Mouse (Mus musculus): ENCODE data around the gene Oas1h. TPM values are rescaled to one million over a fixed set of nuclear protein-coding genes. Genes with fewer than 3 reads are reported as not detected.
"Not testable (repeated sequence)": the region's sequence is repeated elsewhere in the genome, so short reads cannot be mapped to it uniquely, and the experiment has no call there.

Oas1h gene
- polyA plus RNA-seq, 1 experiment from 2014 or later, result not detected

DNA sequence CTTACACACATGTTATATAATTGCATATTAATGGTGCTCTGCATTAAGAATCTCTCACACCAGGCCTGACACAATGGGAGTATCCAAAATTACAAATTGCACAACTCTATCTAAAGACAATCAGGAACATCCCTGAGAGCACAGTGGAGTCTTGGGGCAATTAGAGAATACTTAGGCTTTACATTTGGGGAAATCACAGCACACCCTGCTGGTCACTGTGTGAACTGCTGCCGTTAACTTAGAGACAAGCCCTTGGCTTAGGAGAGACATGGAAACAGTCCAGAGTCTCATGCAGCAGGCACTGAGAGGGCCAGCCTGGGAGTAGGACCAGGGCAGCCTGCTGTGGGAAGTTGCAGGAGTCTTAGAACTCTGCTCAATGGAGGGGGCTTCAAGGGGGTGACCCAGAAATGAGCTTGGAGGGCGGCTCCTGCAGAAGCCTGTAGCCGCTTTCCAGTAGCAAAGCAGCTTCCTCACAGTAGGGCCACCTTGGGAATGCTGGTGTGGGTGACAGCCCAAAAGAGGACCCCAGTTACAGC, 11.6 kb upstream of the Oas1h start:
- Histone ChIP-seq H3K4me3 (no peak overlapping the region), H3K36me3 (no peaks in the 10 kb centered on the region), H3K4me1 (no peaks in the 10 kb centered on the region), H3K27ac (no peak overlapping the region), H3K9ac (no peak overlapping the region), H3K9me3 (peaks cover 6% of the 10 kb centered on the region; the same call in 1 of the 2 replicates), H3K4me2 (replicated peaks) (no peak overlapping the region), H3K27me3 (no peaks in the 10 kb centered on the region)
- ATAC-seq (ENCODE audit: insufficient number of reproducible peaks, insufficient read depth, low FRiP score, low TSS enrichment), result no peak
- 62% methylated on average over 3 of the region's 3 CpGs for WGBS

DNA sequence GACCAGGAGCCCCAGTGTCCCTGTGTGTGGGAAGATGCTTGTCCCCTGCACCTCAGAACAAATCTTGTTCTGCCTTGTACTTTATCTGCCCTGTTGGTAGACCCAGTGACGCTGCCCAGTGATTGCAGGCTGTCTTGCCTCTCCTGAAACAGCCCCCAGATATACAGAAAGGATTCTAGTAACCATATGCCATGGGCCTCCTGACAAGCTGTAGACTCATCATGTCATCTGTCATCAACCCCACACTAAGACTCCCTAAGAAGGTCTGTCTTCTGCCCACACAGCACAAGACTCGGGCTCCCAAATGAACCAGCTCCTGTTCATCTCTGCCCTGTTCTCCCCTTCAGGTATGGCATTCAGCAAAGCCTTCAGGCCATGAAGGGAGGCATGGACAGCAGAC, 2.0 kb upstream of the Oas1h start:
- ATAC-seq (ENCODE audit: insufficient number of reproducible peaks, insufficient read depth, low FRiP score, low TSS enrichment), result no peak
- Histone ChIP-seq H3K9me3 (peaks cover 3% of the 10 kb centered on the region; the same call in 1 of the 2 replicates), H3K9ac (no peak overlapping the region), H3K36me3 (no peaks in the 10 kb centered on the region), H3K27ac (no peak overlapping the region), H3K4me1 (no peaks in the 10 kb centered on the region), H3K4me3 (no peak overlapping the region), H3K27me3 (no peaks in the 10 kb centered on the region), H3K4me2 (replicated peaks) (no peak overlapping the region)
- 77% methylated on average over 2 of the region's 2 CpGs for WGBS

DNA sequence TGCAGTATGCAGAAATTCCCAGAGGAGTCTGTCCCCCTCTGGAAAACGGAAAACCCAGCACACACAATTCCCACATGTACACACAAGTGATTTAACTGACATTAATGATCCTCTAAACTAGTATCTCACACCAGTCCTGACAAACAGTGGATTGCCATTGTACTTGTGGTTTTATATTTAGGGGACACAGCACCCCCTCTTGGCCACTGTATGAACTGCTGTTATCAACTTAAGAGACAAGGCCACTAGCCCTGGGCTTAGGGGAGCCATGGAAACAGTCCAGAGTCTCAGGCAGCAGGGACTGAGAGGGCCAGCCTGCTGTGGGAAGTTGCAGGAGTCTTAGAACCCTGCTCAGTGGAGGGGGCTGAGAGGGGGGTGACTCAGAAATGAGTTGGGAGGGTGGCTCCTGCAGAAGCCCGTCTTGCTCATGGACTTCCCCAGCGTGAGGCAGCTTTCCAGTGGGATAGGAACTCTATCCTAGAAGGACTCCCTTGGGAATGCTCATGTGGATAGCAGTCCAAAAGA, 4.2 kb downstream of the Oas1h start:
- H3K27me3 ChIP-seq, result no peaks in the 10 kb centered on the region
- no peak overlapping the region for H3K4me2 ChIP-seq (replicated peaks)
- H3K4me3 ChIP-seq, result no peak overlapping the region
- no peak overlapping the region for H3K9ac ChIP-seq
- no peaks in the 10 kb centered on the region for H3K9me3 ChIP-seq
- ATAC-seq (ENCODE audit: insufficient number of reproducible peaks, insufficient read depth, low FRiP score, low TSS enrichment), result no peak
- no peaks in the 10 kb centered on the region for H3K4me1 ChIP-seq
- H3K36me3 ChIP-seq, result no peaks in the 10 kb centered on the region
- WGBS, result 73% methylated on average over 3 of the region's 3 CpGs
- no peak overlapping the region for H3K27ac ChIP-seq

DNA sequence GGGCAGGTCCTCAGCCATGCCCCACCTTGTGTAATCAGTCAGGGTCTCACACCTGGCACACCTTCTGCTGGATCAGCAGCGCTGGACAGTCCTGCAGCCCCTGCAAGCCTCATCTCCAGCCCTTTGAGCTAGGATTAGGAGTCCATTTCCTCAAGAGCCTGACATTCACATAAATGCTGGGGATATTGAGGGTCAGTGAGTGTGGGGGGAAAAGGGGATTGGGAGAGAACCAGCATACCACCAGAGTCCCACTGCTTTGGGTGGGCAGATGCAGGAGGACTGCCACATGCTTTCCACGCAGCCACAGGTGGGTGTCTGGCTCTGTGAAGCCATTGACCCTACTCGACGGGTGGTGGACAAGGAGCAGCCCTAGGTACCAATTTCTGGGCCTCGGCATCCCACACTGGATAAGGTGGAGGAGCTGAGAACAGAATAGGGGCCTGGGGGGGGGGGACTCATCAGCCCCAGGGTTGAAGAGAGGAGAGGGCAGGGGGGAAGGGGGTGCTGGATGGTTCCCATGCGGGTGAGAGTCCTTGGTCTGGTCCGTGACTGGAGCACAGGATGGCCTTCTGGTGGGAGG, 8.3 kb downstream of the Oas1h start:
- Histone ChIP-seq H3K4me1 (no peaks in the 10 kb centered on the region), H3K9me3 (no peaks in the 10 kb centered on the region), H3K4me2 (replicated peaks) (no peak overlapping the region), H3K9ac (no peak overlapping the region), H3K27ac (no peak overlapping the region), H3K27me3 (no peaks in the 10 kb centered on the region), H3K36me3 (no peaks in the 10 kb centered on the region), H3K4me3 (no peak overlapping the region)
- ATAC-seq (ENCODE audit: insufficient number of reproducible peaks, insufficient read depth, low FRiP score, low TSS enrichment), result no peak
- 86% methylated on average over 7 of the region's 7 CpGs for WGBS

DNA sequence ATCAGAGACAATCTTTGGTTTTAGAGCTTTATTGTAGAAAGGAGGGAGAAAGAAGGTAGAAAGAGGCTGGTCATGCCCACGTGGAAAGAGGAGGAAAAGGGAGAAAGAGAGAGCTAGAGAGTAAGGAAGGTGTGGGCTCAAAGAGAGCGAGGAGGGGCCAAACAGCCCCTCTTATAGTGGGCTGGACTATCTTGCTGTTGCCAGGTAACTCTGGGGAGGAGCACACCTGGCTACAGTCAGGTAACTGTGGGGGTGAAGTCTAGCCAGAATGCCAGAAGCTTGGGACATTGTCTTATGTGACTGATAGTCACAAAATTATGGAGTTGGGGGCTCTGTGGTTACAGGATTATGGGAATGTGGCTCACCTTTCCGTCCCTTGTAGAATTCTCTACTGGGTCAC, 8.9 kb downstream of the Oas1h start:
- 63% methylated on average over 3 of the region's 3 CpGs for WGBS
- no peak overlapping the region for H3K9ac ChIP-seq
- no peak overlapping the region for H3K4me2 ChIP-seq (replicated peaks)
- no peaks in the 10 kb centered on the region for H3K27me3 ChIP-seq
- no peak for ATAC-seq (ENCODE audit: insufficient number of reproducible peaks, insufficient read depth, low FRiP score, low TSS enrichment)
- H3K4me3 ChIP-seq, result no peak overlapping the region
- H3K9me3 ChIP-seq, result no peaks in the 10 kb centered on the region
- no peaks in the 10 kb centered on the region for H3K36me3 ChIP-seq
- H3K27ac ChIP-seq, result no peak overlapping the region
- no peaks in the 10 kb centered on the region for H3K4me1 ChIP-seq

DNA sequence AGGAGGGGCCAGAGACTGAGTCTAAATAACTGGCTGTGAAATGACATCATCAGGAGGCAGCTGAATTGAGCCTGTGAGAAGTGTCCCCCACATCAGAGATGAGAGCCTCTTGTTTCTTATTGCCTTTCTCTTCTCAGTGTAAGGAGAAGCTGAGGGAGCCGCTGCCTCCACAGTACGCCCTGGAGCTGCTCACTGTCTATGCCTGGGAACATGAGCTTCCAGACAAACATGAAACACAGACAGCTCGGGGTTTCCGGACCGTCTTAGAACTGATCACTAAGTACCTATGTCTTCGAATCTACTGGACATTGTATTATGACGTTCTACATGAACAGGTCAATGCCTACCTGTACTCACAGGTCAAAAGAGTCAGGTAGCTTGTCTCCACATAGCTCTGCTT, 9.6 kb downstream of the Oas1h start:
- Histone ChIP-seq H3K9me3 (no peaks in the 10 kb centered on the region), H3K27me3 (no peaks in the 10 kb centered on the region), H3K27ac (no peak overlapping the region), H3K4me1 (no peaks in the 10 kb centered on the region), H3K4me3 (no peak overlapping the region), H3K4me2 (replicated peaks) (no peak overlapping the region), H3K9ac (no peak overlapping the region), H3K36me3 (no peaks in the 10 kb centered on the region)
- ATAC-seq (ENCODE audit: insufficient number of reproducible peaks, insufficient read depth, low FRiP score, low TSS enrichment), result no peak
- WGBS, result 71% methylated on average over 7 of the region's 7 CpGs

DNA sequence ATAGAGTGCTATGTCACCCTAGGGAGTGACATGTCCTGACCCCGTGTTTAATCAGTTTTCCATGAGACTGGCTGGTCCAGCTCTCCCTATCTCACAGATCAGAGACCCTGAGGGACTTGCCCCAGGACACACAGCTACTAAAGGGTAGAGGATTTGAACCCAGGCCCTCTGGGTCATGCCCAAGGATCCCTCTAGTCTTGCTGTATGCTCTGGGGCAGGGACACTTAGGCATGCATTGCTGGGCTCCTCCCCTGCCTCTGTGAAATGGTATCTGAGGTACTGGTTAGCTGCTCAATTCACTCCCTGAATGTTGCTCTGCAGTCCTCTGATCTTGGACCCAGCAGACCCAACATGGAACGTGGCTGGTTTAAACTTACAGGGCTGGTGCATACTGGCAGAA, 10.2 kb downstream of the Oas1h start:
- WGBS, result 50% methylated on average over 2 of the region's 2 CpGs
- H3K4me1 ChIP-seq, result no peaks in the 10 kb centered on the region
- ATAC-seq (ENCODE audit: insufficient number of reproducible peaks, insufficient read depth, low FRiP score, low TSS enrichment), result no peak

DNA sequence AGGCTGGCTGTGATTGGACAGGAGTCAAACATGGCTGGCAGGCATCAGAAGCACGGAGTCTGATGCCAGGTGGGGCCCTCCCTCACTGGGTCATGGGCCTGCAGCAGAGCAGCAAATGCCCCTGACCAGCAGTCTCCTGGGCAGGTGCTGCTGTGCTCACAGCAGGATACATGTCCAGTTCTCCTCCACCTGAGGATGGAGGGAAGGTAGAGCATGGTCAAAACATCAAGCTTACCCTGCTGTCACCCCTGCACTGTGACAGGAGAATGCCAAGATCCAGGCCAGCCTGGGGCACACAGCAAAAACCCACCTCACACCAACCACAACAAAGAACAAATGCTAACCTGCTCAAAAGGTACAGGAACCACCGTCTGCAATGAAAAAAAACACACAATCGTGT, 15.6 kb downstream of the Oas1h start:
- 76% methylated on average over 2 of the region's 3 CpGs for WGBS
- not testable (repeated sequence) for H3K4me2 ChIP-seq (replicated peaks); H3K27me3 ChIP-seq; H3K4me1 ChIP-seq; H3K9ac ChIP-seq; H3K36me3 ChIP-seq; H3K27ac ChIP-seq; H3K4me3 ChIP-seq; H3K9me3 ChIP-seq; ATAC-seq (ENCODE audit: insufficient number of reproducible peaks, insufficient read depth, low FRiP score, low TSS enrichment)

More for the DNA sequence above, 10.2 kb downstream of the Oas1h start:
- Histone ChIP-seq H3K27ac (no peak overlapping the region), H3K9me3 (no peaks in the 10 kb centered on the region), H3K36me3 (no peaks in the 10 kb centered on the region), H3K9ac (no peak overlapping the region), H3K27me3 (no peaks in the 10 kb centered on the region), H3K4me3 (no peak overlapping the region), H3K4me2 (replicated peaks) (no peak overlapping the region)

DNA sequence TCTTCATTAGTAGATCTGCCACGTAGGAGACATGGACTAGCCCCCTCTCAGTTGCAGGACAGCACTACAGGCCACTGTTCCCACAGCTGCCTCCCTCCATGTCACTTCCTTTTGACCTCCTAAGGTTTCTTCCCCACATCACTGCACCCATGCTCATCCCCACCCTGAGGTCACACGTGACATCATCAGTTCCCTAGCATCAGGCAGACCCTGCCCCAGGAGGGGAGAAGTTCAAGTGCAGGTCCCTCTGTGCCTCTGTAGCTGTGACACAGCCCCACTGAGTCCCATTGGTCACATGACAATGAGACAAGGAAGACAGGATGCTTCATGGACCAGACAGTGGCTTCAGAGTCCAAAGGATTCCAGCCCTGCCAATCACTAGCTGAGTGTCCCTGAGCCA, 16.2 kb downstream of the Oas1h start:
- H3K27me3 ChIP-seq; H3K27ac ChIP-seq; H3K9ac ChIP-seq; H3K9me3 ChIP-seq; H3K4me2 ChIP-seq (replicated peaks); H3K36me3 ChIP-seq; ATAC-seq (ENCODE audit: insufficient number of reproducible peaks, insufficient read depth, low FRiP score, low TSS enrichment); H3K4me3 ChIP-seq; H3K4me1 ChIP-seq: not testable (repeated sequence)
- WGBS, result 70% methylated on average over 2 of the region's 2 CpGs

DNA sequence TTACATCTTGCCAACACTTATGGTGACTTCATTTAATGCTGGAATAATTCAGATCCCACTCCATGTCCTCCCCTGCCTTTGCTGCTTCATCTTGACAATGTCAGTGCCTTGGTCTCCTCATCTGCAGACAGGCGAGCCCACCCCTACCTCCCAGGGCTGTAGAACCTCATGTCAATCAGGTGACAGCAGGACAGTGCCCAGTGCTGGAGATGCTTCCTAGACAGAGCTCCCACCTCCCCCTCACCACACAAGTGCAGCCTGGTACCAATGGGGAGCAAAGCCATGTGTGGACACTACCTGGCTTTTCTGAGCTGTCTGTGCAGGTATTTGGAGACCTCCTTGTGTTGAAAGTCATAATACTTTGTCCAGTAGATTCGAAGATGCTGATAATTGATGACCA, 17.6 kb downstream of the Oas1h start:
- H3K9me3 ChIP-seq; H3K27me3 ChIP-seq; H3K4me1 ChIP-seq; H3K36me3 ChIP-seq; H3K4me3 ChIP-seq; ATAC-seq (ENCODE audit: insufficient number of reproducible peaks, insufficient read depth, low FRiP score, low TSS enrichment); H3K27ac ChIP-seq; H3K4me2 ChIP-seq (replicated peaks); H3K9ac ChIP-seq: not testable (repeated sequence)
- WGBS, result 57% methylated on average over 2 of the region's 2 CpGs

DNA sequence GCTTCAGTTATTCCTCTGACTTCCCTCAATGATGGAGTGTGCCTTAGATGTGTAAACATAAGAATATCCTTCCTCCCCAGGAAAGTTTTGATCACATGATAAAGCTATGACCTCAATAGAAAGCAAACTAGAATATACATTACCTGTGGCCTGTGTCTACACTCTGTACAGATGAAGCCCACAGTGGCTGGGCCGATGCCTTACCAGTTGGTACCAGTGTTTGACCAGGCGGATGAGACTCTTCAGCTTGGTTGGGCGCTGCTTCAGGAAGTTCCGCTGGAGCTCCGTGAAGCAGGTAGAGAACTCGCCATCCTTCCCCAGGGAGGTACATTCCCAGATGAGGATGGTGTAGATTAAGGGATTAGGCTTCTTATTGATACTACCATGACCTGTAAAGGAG, 20.5 kb downstream of the Oas1h start:
- H3K27me3 ChIP-seq; H3K4me1 ChIP-seq; H3K27ac ChIP-seq; H3K4me2 ChIP-seq (replicated peaks); H3K9ac ChIP-seq; H3K9me3 ChIP-seq; H3K4me3 ChIP-seq; ATAC-seq (ENCODE audit: insufficient number of reproducible peaks, insufficient read depth, low FRiP score, low TSS enrichment); H3K36me3 ChIP-seq: not testable (repeated sequence)
- 91% methylated on average over 6 of the region's 6 CpGs for WGBS

DNA sequence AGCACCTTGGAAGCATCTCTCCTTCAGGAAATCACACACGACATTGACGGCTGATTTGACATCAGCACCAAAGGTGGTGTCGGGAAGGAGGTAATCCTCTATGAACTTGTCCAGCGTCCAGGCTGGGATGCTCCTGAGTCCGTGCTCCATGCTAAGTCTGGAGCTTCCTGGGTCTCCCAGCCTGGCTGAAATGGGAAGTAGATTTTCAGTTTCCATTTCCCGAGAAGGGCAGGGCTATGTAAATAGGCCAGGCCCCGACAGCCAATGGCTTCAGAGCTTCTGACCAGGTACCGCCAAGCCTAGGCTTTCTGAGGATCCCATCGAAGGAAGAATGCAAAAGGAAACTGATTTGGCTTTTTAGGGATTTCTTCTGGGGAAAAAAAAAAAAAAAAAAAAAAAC, 26.2 kb downstream of the Oas1h start, which contains the start of gene Oas1g:
Gene Oas1g (minus strand): TSS at position 201 of the 400 bp plus-strand sequence.
- not testable (repeated sequence) for H3K36me3 ChIP-seq; H3K9me3 ChIP-seq; H3K4me2 ChIP-seq (replicated peaks); H3K9ac ChIP-seq; H3K27ac ChIP-seq; H3K27me3 ChIP-seq; ATAC-seq (ENCODE audit: insufficient number of reproducible peaks, insufficient read depth, low FRiP score, low TSS enrichment); H3K4me3 ChIP-seq; H3K4me1 ChIP-seq
- 28% methylated on average over 6 of the region's 9 CpGs for WGBS

Measured in embryonic facial prominence, embryonic 12.5 days (tissue).